Mouse (Mus musculus): ENCODE data around the gene Mapk8. TPM values are rescaled to one million over a fixed set of nuclear protein-coding genes. Genes with fewer than 3 reads are reported as not detected.

The Mapk8 gene
- polyA plus RNA-seq, 1 experiment = 44.2 TPM

GRCm38 (mm10) chr14:33334402-33334801, 112.6 kb downstream of the Mapk8 start:
- H3K27ac ChIP-seq (ENCODE audit: insufficient read depth, low read length) = no peak overlapping the region
- 0 out of 2 replicates have a peak, but pooled peaks cover 2% of the 10 kb centered on the region for H3K4me1 ChIP-seq (ENCODE audit: control insufficient read depth, insufficient read depth, low read length)
- no peak for TF ChIP-seq CTCF (IDR thresholded peaks at IDR 0.05; ENCODE audit: borderline replicate concordance, insufficient read depth, low read length)
- TF ChIP-seq POLR2A (IDR thresholded peaks at IDR 0.05; ENCODE audit: low read depth, low read length) = no peak
- H3K4me3 ChIP-seq (ENCODE audit: insufficient read depth, low read length) = no peak overlapping the region

- Histone ChIP-seq H3K4me1 (ENCODE audit: control insufficient read depth, insufficient read depth, low read length) (0 out of 2 replicates have a peak, but pooled peaks cover 2% of the 10 kb centered on the region), H3K4me3 (ENCODE audit: insufficient read depth, low read length) (no peak overlapping the region), H3K27ac (ENCODE audit: insufficient read depth, low read length) (no peak overlapping the region)
- TF ChIP-seq POLR2A (IDR thresholded peaks at IDR 0.05; ENCODE audit: low read depth, low read length) (no peak), CTCF (IDR thresholded peaks at IDR 0.05; ENCODE audit: borderline replicate concordance, insufficient read depth, low read length) (peak; percentile 76; the same call in 1 of the 2 replicates)
These were observed 113.1 kb downstream of the Mapk8 start for GRCm38 (mm10) chr14:33333833-33334232.

- Histone ChIP-seq H3K27ac (ENCODE audit: insufficient read depth, low read length) (no peak overlapping the region), H3K4me3 (ENCODE audit: insufficient read depth, low read length) (no peak overlapping the region), H3K4me1 (ENCODE audit: control insufficient read depth, insufficient read depth, low read length) (0 out of 2 replicates have a peak, but pooled peaks cover 2% of the 10 kb centered on the region)
- no peak for TF ChIP-seq POLR2A (IDR thresholded peaks at IDR 0.05; ENCODE audit: low read depth, low read length)
- TF ChIP-seq CTCF (IDR thresholded peaks at IDR 0.05; ENCODE audit: borderline replicate concordance, insufficient read depth, low read length) = no peak
These were observed 115.3 kb downstream of the Mapk8 start for GRCm38 (mm10) chr14:33331627-33332026.

- H3K4me1 ChIP-seq (ENCODE audit: control insufficient read depth, insufficient read depth, low read length) = 0 out of 2 replicates have a peak, but pooled peaks cover 2% of the 10 kb centered on the region
- H3K27ac ChIP-seq (ENCODE audit: insufficient read depth, low read length) = no peak overlapping the region
- TF ChIP-seq POLR2A (IDR thresholded peaks at IDR 0.05; ENCODE audit: low read depth, low read length) (no peak), CTCF (IDR thresholded peaks at IDR 0.05; ENCODE audit: borderline replicate concordance, insufficient read depth, low read length) (no peak)
- no peak overlapping the region for H3K4me3 ChIP-seq (ENCODE audit: insufficient read depth, low read length)
These were observed 116.0 kb downstream of the Mapk8 start for GRCm38 (mm10) chr14:33330986-33331385.

GRCm38 (mm10) chr14:33329297-33329805, 117.6 kb downstream of the Mapk8 start:
- Histone ChIP-seq H3K4me3 (ENCODE audit: insufficient read depth, low read length) (no peak overlapping the region), H3K27ac (ENCODE audit: insufficient read depth, low read length) (no peak overlapping the region), H3K4me1 (ENCODE audit: control insufficient read depth, insufficient read depth, low read length) (no peaks in the 10 kb centered on the region)
- no peak for TF ChIP-seq CTCF (IDR thresholded peaks at IDR 0.05; ENCODE audit: borderline replicate concordance, insufficient read depth, low read length)
- TF ChIP-seq POLR2A (IDR thresholded peaks at IDR 0.05; ENCODE audit: low read depth, low read length) = no peak

GRCm38 (mm10) chr14:33328369-33328768, 118.6 kb downstream of the Mapk8 start:
- no peak for TF ChIP-seq POLR2A (IDR thresholded peaks at IDR 0.05; ENCODE audit: low read depth, low read length)
- TF ChIP-seq CTCF (IDR thresholded peaks at IDR 0.05; ENCODE audit: borderline replicate concordance, insufficient read depth, low read length) = no peak
- no peak overlapping the region for H3K27ac ChIP-seq (ENCODE audit: insufficient read depth, low read length)
- H3K4me3 ChIP-seq (ENCODE audit: insufficient read depth, low read length) = no peak overlapping the region
- H3K4me1 ChIP-seq (ENCODE audit: control insufficient read depth, insufficient read depth, low read length) = no peaks in the 10 kb centered on the region

Other genes with a start within 250 kb of the Mapk8 start
- gene Arhgap22, start 233.1 kb downstream of the Mapk8 start, polyA plus RNA-seq (2011; ENCODE audit: insufficient read length, low read depth, missing spikeins) = 9.0 and 15.1 TPM in 2 replicates
- not detected in 2 replicates for gene Frmpd2, start 24.5 kb upstream of the Mapk8 start, polyA plus RNA-seq (2011; ENCODE audit: insufficient read length, low read depth, missing spikeins)
- gene Ptpn20, start 142.0 kb upstream of the Mapk8 start, polyA plus RNA-seq (2011; ENCODE audit: insufficient read length, low read depth, missing spikeins) = not detected in 2 replicates

Measured in embryonic fibroblast, embryonic 13.5 days (primary cell).